Comparison of ENCODE assay signal across 8 mouse cellular contexts in the genomic region with DNA sequence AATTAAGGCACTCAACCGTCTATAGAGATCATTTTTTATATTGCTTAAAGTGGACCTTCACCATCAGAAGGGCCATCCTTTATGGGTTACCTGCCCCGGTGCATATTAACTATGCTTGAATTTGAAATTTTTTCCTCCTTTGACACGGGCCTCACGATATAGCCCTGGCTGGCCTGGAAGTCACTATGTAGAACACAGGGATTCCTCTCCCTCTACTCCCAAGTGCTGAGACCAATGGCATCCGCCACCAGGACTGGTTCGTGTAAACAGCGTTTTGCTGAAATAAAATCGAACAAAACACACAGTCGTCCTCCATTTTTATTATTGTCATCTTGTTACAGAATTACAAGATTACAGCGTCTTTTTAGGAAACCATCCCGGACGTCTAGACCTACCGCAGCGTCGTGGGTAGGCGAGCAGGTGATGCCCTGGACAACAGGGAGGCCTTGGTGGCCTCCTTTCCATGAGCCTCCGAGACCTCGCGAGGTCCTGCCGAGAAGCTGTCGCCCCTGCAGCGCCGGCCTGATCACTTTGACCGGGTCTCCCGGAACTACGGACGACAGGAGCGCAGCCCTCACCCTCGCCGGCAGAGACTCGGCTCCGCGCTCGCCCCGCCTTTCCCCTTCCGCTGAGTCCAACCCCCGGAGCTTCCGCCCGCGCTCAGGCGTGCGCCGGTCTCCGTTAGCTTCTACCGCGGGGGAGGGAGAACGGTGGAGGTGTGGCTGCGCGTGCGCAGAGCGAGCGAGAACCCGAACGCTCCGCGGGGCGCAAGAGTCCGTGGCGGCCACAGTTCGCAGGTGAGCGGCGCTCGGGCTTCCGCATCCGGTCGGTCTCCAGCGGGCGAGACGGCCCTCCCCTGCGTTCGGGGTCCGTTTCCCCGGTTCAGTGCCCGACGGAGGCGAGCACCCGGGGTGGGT. TPM values are rescaled to one million over a fixed set of nuclear protein-coding genes. Genes with fewer than 3 reads are reported as not detected.
DNase-seq lines count a peak whose midpoint lies in the region; ATAC-seq lines count a peak whose summit lies in the region.

No protein-coding gene starts in this region.

- 2% methylated on average over 57 of the region's 77 CpGs for WGBS in hindbrain, embryonic 16.5 days
- 2% methylated on average over 77 of the region's 77 CpGs for WGBS in macrophage (ENCODE audit: missing documents)

- no peaks in the 10 kb centered on the region for H3K27me3 ChIP-seq in hindbrain, embryonic 16.5 days (replicated peaks; ENCODE audit: control insufficient read depth, insufficient read depth, low read length)

- H3K79me2 ChIP-seq in macrophage (ENCODE audit: inconsistent target): peaks cover 4% of the 10 kb centered on the region; the same call in 1 of the 2 replicates

- H3K27ac ChIP-seq in hindbrain, embryonic 16.5 days (ENCODE audit: low read depth, low read length): peak overlapping the region; percentile 90
- peak overlapping the region; percentile 46 for H3K27ac ChIP-seq in macrophage

- H3K4me1 ChIP-seq in hindbrain, embryonic 16.5 days (ENCODE audit: control insufficient read depth, insufficient read depth, low read depth, low read length): peaks cover 7% of the 10 kb centered on the region

- no peaks in the 10 kb centered on the region for H3K9me3 ChIP-seq in hindbrain, embryonic 16.5 days (ENCODE audit: control insufficient read depth, low read length)

- peak; percentile 92 for DNase-seq in T-cell, adult 2 months (ENCODE audit: low spot score)
- DNase-seq in cerebellum, postnatal 36 days: peak; percentile 97 to 98
- DNase-seq in frontal cortex, postnatal 36 days (ENCODE audit: low spot score in 2 of 2): peak; percentile 96 to 98
- peak; percentile 95 for DNase-seq in left cerebral cortex, adult 18-20 months (ENCODE audit: low spot score in 2 of 2)
- DNase-seq in right cerebral cortex, adult 18-20 months: peak; percentile 97
- DNase-seq in urinary bladder, postnatal 10 days (ENCODE audit: low spot score): peak; percentile 84

- peak overlapping the region; percentile 93 for H3K9ac ChIP-seq in hindbrain, embryonic 16.5 days (ENCODE audit: low read depth, low read length)

- peak overlapping the region; percentile 76 for H3K4me2 ChIP-seq in hindbrain, embryonic 16.5 days (ENCODE audit: low read length)

- H3K36me3 ChIP-seq in hindbrain, embryonic 16.5 days (ENCODE audit: control insufficient read depth, insufficient read depth, low read length): no peaks in the 10 kb centered on the region
- H3K36me3 ChIP-seq in macrophage (ENCODE audit: inconsistent target): no peaks in the 10 kb centered on the region

- H3K4me3 ChIP-seq in hindbrain, embryonic 16.5 days (ENCODE audit: low read length): peak overlapping the region; percentile 75
- H3K4me3 ChIP-seq in macrophage (ENCODE audit: inconsistent target): peak overlapping the region; percentile 89

- ATAC-seq in hindbrain, embryonic 16.5 days: peak; percentile 99

RNA-seq across cellular contexts. Expression of gene Snx25, which starts 11.3 kb away (rescaled TPM):
- 9.8 and 10.9 TPM in 2 replicates for polyA plus RNA-seq in hindbrain, embryonic 16.5 days (2015; fragmentation: Nextera tagmentation; extraction: Ambion mirVana)
- 10 to 100 TPM; 48.3 to 52.6 TPM for total RNA-seq in left cerebral cortex, adult 18-20 months (2021)
- 10 to 100 TPM in 17 of 26 experiments, 1 to 10 TPM in 9; 5.4 to 32.0 (median 12.9) TPM for total RNA-seq in macrophage (2018; cell fraction: chromatin; rRNA removed)
- total RNA-seq in macrophage (2018; cell fraction: cytosol; rRNA removed): 10 to 100 TPM in 4 of 26 experiments, 1 to 10 TPM in 22; 3.3 to 11.6 (median 6.1) TPM
- total RNA-seq in macrophage (2018; cell fraction: nucleus; rRNA removed): 10 to 100 TPM in 13 of 26 experiments, 1 to 10 TPM in 13; 5.1 to 33.3 (median 10.6) TPM
- polyA plus RNA-seq in macrophage (2018): 7.9 to 9.6 TPM (median 9.2 TPM) in 3 replicates

RNA-seq across cellular contexts. Expression of gene Cfap97, which starts 11.6 kb away (rescaled TPM):
- polyA plus RNA-seq in hindbrain, embryonic 16.5 days (2015; fragmentation: Nextera tagmentation; extraction: Ambion mirVana): 21.0 and 23.7 TPM in 2 replicates
- total RNA-seq in left cerebral cortex, adult 18-20 months (2021): 10 to 100 TPM; 24.4 to 27.3 TPM
- total RNA-seq in macrophage (2018; cell fraction: chromatin; rRNA removed): 10 to 100 TPM in 8 of 26 experiments, 1 to 10 TPM in 15, under 1 TPM in 3; 0.25 to 15.8 (median 5.7) TPM
- total RNA-seq in macrophage (2018; cell fraction: cytosol; rRNA removed): 10 to 100 TPM in 8 of 26 experiments, 1 to 10 TPM in 18; 2.9 to 12.5 (median 9.0) TPM
- total RNA-seq in macrophage (2018; cell fraction: nucleus; rRNA removed): 10 to 100 TPM in 9 of 26 experiments, 1 to 10 TPM in 17; 2.2 to 19.5 (median 6.7) TPM
- polyA plus RNA-seq in macrophage (2018): 8.1 to 10.8 TPM (median 10.0 TPM) in 3 replicates

RNA-seq across cellular contexts. Expression of gene Slc25a4, which starts 47.9 kb away (rescaled TPM):
- polyA plus RNA-seq in hindbrain, embryonic 16.5 days (2015; fragmentation: Nextera tagmentation; extraction: Ambion mirVana): 1,030 and 1,170 TPM in 2 replicates
- total RNA-seq in left cerebral cortex, adult 18-20 months (2021): 100 to 1,000 TPM; 560 to 596 TPM
- total RNA-seq in macrophage (2018; cell fraction: chromatin; rRNA removed): 10 to 100 TPM in 22 of 26 experiments, 1 to 10 TPM in 4; 4.3 to 61.3 (median 18.3) TPM
- total RNA-seq in macrophage (2018; cell fraction: cytosol; rRNA removed): 100 to 1,000 TPM in 15 of 26 experiments, 10 to 100 TPM in 11; 79.9 to 119 (median 106) TPM
- total RNA-seq in macrophage (2018; cell fraction: nucleus; rRNA removed): 10 to 100 TPM; 17.0 to 61.8 (median 32.0) TPM
- 90.6 to 146 TPM (median 92.1 TPM) in 3 replicates for polyA plus RNA-seq in macrophage (2018)

Comparison
In these comparisons a context has a peak if more than half of its experiments do, and no peak if none do; other contexts are left out.
1. Peak in every context shown above with its lines: DNase-seq, ATAC-seq, H3K4me3 ChIP-seq and H3K27ac ChIP-seq.